Mouse (Mus musculus) hindbrain, embryonic 15.5 days (tissue): ENCODE measurements around the gene Dgat2. TPM values are rescaled to one million over a fixed set of nuclear protein-coding genes. Genes with fewer than 3 reads are reported as not detected.

Experiments
- ATAC-seq: fragments of 200-750 bp; cut with Nextera tagmentation; 2 replicates; pipeline ENCODE4 v1.8.0; 2017; ENCODE audit warnings: low read depth, moderate number of reproducible peaks, moderate TSS enrichment; ENCODE audit not compliant: low FRiP score
- H3K27ac ChIP-seq: fragments of 300-500 bp; sonication (generic); replicated peaks from 2 replicates; pipeline ENCODE4 v1.5.1; 2015; ENCODE audit warnings: mild to moderate bottlenecking, inconsistent platforms
- H3K27me3 ChIP-seq: fragments of 300-500 bp; sonication (generic); 2 replicates; pipeline ENCODE4 v1.6.1; 2015; ENCODE audit warnings: control low read depth, inconsistent platforms
- H3K36me3 ChIP-seq: fragments of 300-500 bp; sonication (generic); 2 replicates; pipeline ENCODE4 v1.6.1; 2015; ENCODE audit warnings: control low read depth, inconsistent platforms
- H3K4me1 ChIP-seq: fragments of 300-500 bp; sonication (generic); replicated peaks from 2 replicates; pipeline ENCODE4 v1.6.1; 2015; ENCODE audit warnings: control low read depth, inconsistent platforms
- H3K4me2 ChIP-seq: fragments of 300-500 bp; sonication (generic); 2 replicates; pipeline ENCODE4 v1.6.1; 2015; ENCODE audit warnings: moderate library complexity, mild to moderate bottlenecking, inconsistent platforms
- H3K4me3 ChIP-seq: fragments of 300-500 bp; sonication (generic); 2 replicates; pipeline ENCODE4 v1.5.1; 2015; ENCODE audit warnings: mild to moderate bottlenecking, inconsistent platforms
- H3K9ac ChIP-seq: fragments of 300-500 bp; sonication (generic); 2 replicates; pipeline ENCODE4 v1.6.1; 2015; ENCODE audit warnings: inconsistent platforms
- H3K9me3 ChIP-seq: fragments of 300-500 bp; sonication (generic); 2 replicates; pipeline ENCODE4 v1.6.1; 2016; ENCODE audit warnings: control low read depth, inconsistent platforms
- WGBS: fragments of 180-500 bp; shearing (Covaris S2); methylation state at CpG from one replicate; pipeline ENCODE4 v1.1.7; 2015; 5-methylcytosine and 5-hydroxymethylcytosine counted together
- polyA plus RNA-seq: library from polyadenylated mRNA; unstranded; fragments of >200 nt; fragmentation: Nextera tagmentation; extraction: Ambion mirVana; gene quantifications from 2 replicates; pipeline ENCODE4 v1.2.1, GENCODE M21; 2015

The Dgat2 gene
- polyA plus RNA-seq, 1 experiment from 2014 or later: 22.1 TPM

- Histone ChIP-seq H3K9me3 (no peaks in the 10 kb centered on the region), H3K4me3 (no peak overlapping the region), H3K36me3 (no peaks in the 10 kb centered on the region), H3K27ac (no peak overlapping the region), H3K9ac (no peak overlapping the region), H3K4me2 (no peak overlapping the region), H3K4me1 (no peaks in the 10 kb centered on the region), H3K27me3 (no peaks in the 10 kb centered on the region)
- 69% methylated on average over 10 of the region's 10 CpGs for WGBS
- no peak for ATAC-seq
Measured at GRCm38 (mm10) chr7:99171730-99172463, 10.6 kb downstream of the Dgat2 start.

GRCm38 (mm10) chr7:99170519-99170918, 12.0 kb downstream of the Dgat2 start:
- Histone ChIP-seq H3K27ac (no peak overlapping the region), H3K9ac (no peak overlapping the region), H3K9me3 (no peaks in the 10 kb centered on the region), H3K27me3 (no peaks in the 10 kb centered on the region), H3K4me1 (no peaks in the 10 kb centered on the region), H3K36me3 (no peaks in the 10 kb centered on the region), H3K4me2 (no peak overlapping the region), H3K4me3 (no peak overlapping the region)
- ATAC-seq: no peak
- WGBS: 96% methylated on average over 6 of the region's 6 CpGs

- Histone ChIP-seq H3K36me3 (no peaks in the 10 kb centered on the region), H3K4me3 (no peak overlapping the region), H3K4me2 (no peak overlapping the region), H3K4me1 (no peaks in the 10 kb centered on the region), H3K9ac (no peak overlapping the region), H3K9me3 (no peaks in the 10 kb centered on the region), H3K27ac (no peak overlapping the region), H3K27me3 (no peaks in the 10 kb centered on the region)
- 90% methylated on average over 9 of the region's 9 CpGs for WGBS
- no peak for ATAC-seq
Measured at GRCm38 (mm10) chr7:99169717-99170403, 12.7 kb downstream of the Dgat2 start.

- Histone ChIP-seq H3K9me3 (no peaks in the 10 kb centered on the region), H3K4me2 (no peak overlapping the region), H3K4me3 (no peak overlapping the region), H3K9ac (no peak overlapping the region), H3K27me3 (no peaks in the 10 kb centered on the region), H3K27ac (no peak overlapping the region), H3K36me3 (no peaks in the 10 kb centered on the region), H3K4me1 (no peaks in the 10 kb centered on the region)
- no peak for ATAC-seq
- 90% methylated on average over 6 of the region's 6 CpGs for WGBS
Measured at GRCm38 (mm10) chr7:99168756-99169155, 13.8 kb downstream of the Dgat2 start.

- no peaks in the 10 kb centered on the region for H3K36me3 ChIP-seq
- WGBS: 63% methylated on average over 5 of the region's 5 CpGs
- H3K27me3 ChIP-seq: no peaks in the 10 kb centered on the region
- no peaks in the 10 kb centered on the region for H3K9me3 ChIP-seq
- no peak for ATAC-seq
- H3K4me2 ChIP-seq: no peak overlapping the region
- no peak overlapping the region for H3K9ac ChIP-seq
- no peak overlapping the region for H3K27ac ChIP-seq
- H3K4me1 ChIP-seq: no peaks in the 10 kb centered on the region
- no peak overlapping the region for H3K4me3 ChIP-seq
Measured at GRCm38 (mm10) chr7:99167939-99168338, 14.6 kb downstream of the Dgat2 start.

GRCm38 (mm10) chr7:99166159-99166558, 16.4 kb downstream of the Dgat2 start:
- no peaks in the 10 kb centered on the region for H3K4me1 ChIP-seq
- no peaks in the 10 kb centered on the region for H3K9me3 ChIP-seq
- no peaks in the 10 kb centered on the region for H3K36me3 ChIP-seq
- no peak for ATAC-seq
- no peak overlapping the region for H3K4me3 ChIP-seq
- H3K27ac ChIP-seq: no peak overlapping the region
- WGBS: 90% methylated on average over 8 of the region's 8 CpGs
- no peak overlapping the region for H3K4me2 ChIP-seq
- H3K27me3 ChIP-seq: no peaks in the 10 kb centered on the region
- no peak overlapping the region for H3K9ac ChIP-seq

GRCm38 (mm10) chr7:99164873-99165410, 17.6 kb downstream of the Dgat2 start:
- 89% methylated on average over 7 of the region's 7 CpGs for WGBS
- ATAC-seq: no peak
- H3K27ac ChIP-seq: no peak overlapping the region
- H3K36me3 ChIP-seq: no peaks in the 10 kb centered on the region
- H3K4me1 ChIP-seq: no peaks in the 10 kb centered on the region
- no peaks in the 10 kb centered on the region for H3K27me3 ChIP-seq
- H3K4me2 ChIP-seq: no peak overlapping the region
- H3K9ac ChIP-seq: no peak overlapping the region
- no peak overlapping the region for H3K4me3 ChIP-seq
- no peaks in the 10 kb centered on the region for H3K9me3 ChIP-seq

GRCm38 (mm10) chr7:99162462-99162861, 20.1 kb downstream of the Dgat2 start:
- Histone ChIP-seq H3K9me3 (no peaks in the 10 kb centered on the region), H3K36me3 (no peaks in the 10 kb centered on the region), H3K4me1 (no peaks in the 10 kb centered on the region), H3K9ac (no peak overlapping the region), H3K27ac (no peak overlapping the region), H3K4me3 (no peak overlapping the region), H3K27me3 (no peaks in the 10 kb centered on the region), H3K4me2 (no peak overlapping the region)
- WGBS: 92% methylated on average over 7 of the region's 7 CpGs
- ATAC-seq: no peak

- Histone ChIP-seq H3K9me3 (no peaks in the 10 kb centered on the region), H3K27me3 (no peaks in the 10 kb centered on the region), H3K4me2 (no peak overlapping the region), H3K9ac (no peak overlapping the region), H3K36me3 (no peaks in the 10 kb centered on the region), H3K27ac (no peak overlapping the region), H3K4me1 (no peaks in the 10 kb centered on the region), H3K4me3 (no peak overlapping the region)
- WGBS: 90% methylated on average over 11 of the region's 11 CpGs
- no peak for ATAC-seq
Measured at GRCm38 (mm10) chr7:99161961-99162360, 20.6 kb downstream of the Dgat2 start.

GRCm38 (mm10) chr7:99161529-99161928, 21.0 kb downstream of the Dgat2 start:
- no peak overlapping the region for H3K9ac ChIP-seq
- H3K27me3 ChIP-seq: no peaks in the 10 kb centered on the region
- no peak for ATAC-seq
- WGBS: 50% methylated on average over 4 of the region's 4 CpGs
- H3K4me3 ChIP-seq: no peak overlapping the region
- H3K9me3 ChIP-seq: no peaks in the 10 kb centered on the region
- no peak overlapping the region for H3K4me2 ChIP-seq
- H3K36me3 ChIP-seq: no peaks in the 10 kb centered on the region
- H3K4me1 ChIP-seq: no peaks in the 10 kb centered on the region
- no peak overlapping the region for H3K27ac ChIP-seq

- ATAC-seq: no peak
- Histone ChIP-seq H3K9ac (no peak overlapping the region), H3K4me1 (no peaks in the 10 kb centered on the region), H3K4me3 (no peak overlapping the region), H3K9me3 (no peaks in the 10 kb centered on the region), H3K27me3 (no peaks in the 10 kb centered on the region), H3K27ac (no peak overlapping the region), H3K36me3 (no peaks in the 10 kb centered on the region), H3K4me2 (no peak overlapping the region)
- WGBS: 72% methylated on average over 7 of the region's 7 CpGs
Measured at GRCm38 (mm10) chr7:99160995-99161394, 21.5 kb downstream of the Dgat2 start.

GRCm38 (mm10) chr7:99159446-99159845, 23.1 kb downstream of the Dgat2 start:
- H3K9me3 ChIP-seq: no peaks in the 10 kb centered on the region
- no peak overlapping the region for H3K4me2 ChIP-seq
- no peaks in the 10 kb centered on the region for H3K27me3 ChIP-seq
- H3K4me1 ChIP-seq: peaks cover 9% of the 10 kb centered on the region
- no peak for ATAC-seq
- H3K4me3 ChIP-seq: no peak overlapping the region
- whole genome bisulfite sequencing: 64% methylated on average over 2 of the region's 2 CpGs
- no peak overlapping the region for H3K27ac ChIP-seq
- H3K36me3 ChIP-seq: no peaks in the 10 kb centered on the region
- H3K9ac ChIP-seq: no peak overlapping the region
